Mouse (Mus musculus) kidney, adult 2 months (tissue): Measurements from ENCODE around the gene Hist1h3a. TPM values are rescaled to one million over a fixed set of nuclear protein-coding genes. Genes with fewer than 3 reads are reported as not detected.
"Not testable (repeated sequence)": the region's sequence is repeated elsewhere in the genome, so short reads cannot be mapped to it uniquely, and the experiment has no call there.

ENCODE experiments used
- DNase-seq: peaks from one replicate; pipeline ENCODE4 v3.0.0; 2021
- H3K27ac ChIP-seq: fragments of 200-500 bp; 2 replicates; pipeline ENCODE4 v1.5.1; 2012; ENCODE audit warnings: low read depth, low read length, control low read depth, inconsistent platforms; ENCODE audit not compliant: insufficient read depth
- H3K27me3 ChIP-seq: fragments of 200-500 bp; replicated peaks from 2 replicates; pipeline ENCODE4 v1.6.1; 2012; ENCODE audit warnings: mild to moderate bottlenecking, moderate library complexity, low read length, inconsistent platforms; ENCODE audit not compliant: control insufficient read depth, insufficient read depth
- H3K36me3 ChIP-seq: fragments of 200-500 bp; 2 replicates; pipeline ENCODE4 v1.6.1; 2012; ENCODE audit warnings: mild to moderate bottlenecking, moderate library complexity, low read length, inconsistent platforms; ENCODE audit not compliant: control insufficient read depth, insufficient read depth
- H3K4me1 ChIP-seq: fragments of 200-500 bp; 2 replicates; pipeline ENCODE4 v1.6.1; 2011; ENCODE audit warnings: low read length; ENCODE audit not compliant: control insufficient read depth, insufficient read depth
- H3K4me3 ChIP-seq: fragments of 200-500 bp; 2 replicates; pipeline ENCODE4 v1.5.1; 2011; ENCODE audit warnings: mild to moderate bottlenecking, low read depth, low read length, control low read depth; ENCODE audit not compliant: insufficient read depth
- CTCF ChIP-seq: fragments of 200-500 bp; conservative IDR thresholded peaks from 2 replicates; pipeline ENCODE4 v1.5.1; 2011; ENCODE audit warnings: low read depth, mild to moderate bottlenecking, control low read depth, low read length, moderate library complexity, mixed read lengths; ENCODE audit not compliant: insufficient read depth, insufficient read length
- POLR2A ChIP-seq: fragments of 200-500 bp; IDR thresholded peaks from one replicate; pipeline ENCODE4 v1.6.1; 2011; ENCODE audit warnings: low read depth, low read length, control low read depth
- WGBS: fragments of 180-500 bp; shearing (Covaris S2); methylation state at CpG from one replicate; pipeline ENCODE4 v1.1.7; 2018; 5-methylcytosine and 5-hydroxymethylcytosine counted together
- polyA plus RNA-seq: library from polyadenylated mRNA; depleted of rRNA; stranded (reverse); fragments of >200 nt; gene quantifications from 2 replicates; pipeline ENCODE4 v1.2.3, GENCODE M21; 2012

Gene Hist1h3a
- polyA plus RNA-seq, 1 experiment, result 0.74 TPM

GRCm38 (mm10) chr13:23772561-23773313 lies 10.6 kb upstream of the Hist1h3a start:
- no peak overlapping the region for H3K4me3 ChIP-seq

DNA sequence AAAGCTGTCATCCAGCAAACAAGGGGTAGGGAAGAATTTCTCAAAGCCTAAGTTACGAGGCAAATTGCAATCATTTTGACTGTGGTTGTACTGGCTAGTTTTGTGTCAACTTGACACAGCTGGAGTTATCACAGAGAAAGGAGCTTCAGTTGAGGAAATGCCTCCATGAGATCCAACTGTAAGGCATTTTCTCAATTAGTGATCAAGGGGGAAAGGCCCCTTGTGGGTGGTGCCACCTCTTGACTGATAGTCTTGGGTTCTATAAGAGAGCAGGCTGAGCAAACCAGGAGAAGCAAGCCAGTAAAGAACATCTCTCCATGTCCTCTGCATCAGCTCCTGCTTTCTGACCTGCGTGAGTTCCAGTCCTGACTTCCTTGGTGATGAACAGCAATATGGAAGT lies 7.4 kb upstream of the Hist1h3a start, which contains the start of gene Trim38:
Gene Trim38 (plus strand): TSS at position 301 of the 400 bp plus-strand sequence.
- H3K4me3 ChIP-seq, H3K36me3 ChIP-seq, DNase-seq, H3K27me3 ChIP-seq, H3K4me1 ChIP-seq, H3K27ac ChIP-seq: not testable (repeated sequence)
- WGBS, result 90% methylated on average over 2 of the region's 2 CpGs

More at GRCm38 (mm10) chr13:23772561-23773313, 10.6 kb upstream of the Hist1h3a start:
- H3K27ac ChIP-seq, result no peak overlapping the region
- H3K27me3 ChIP-seq, result no peaks in the 10 kb centered on the region
- no peaks in the 10 kb centered on the region for H3K36me3 ChIP-seq
- H3K4me1 ChIP-seq, result no peaks in the 10 kb centered on the region
- TF ChIP-seq POLR2A (no peak), CTCF (no peak)
- DNase-seq, result peak; percentile 28
- 29% methylated on average over 21 of the region's 21 CpGs for WGBS

- Histone ChIP-seq H3K4me1 (no peaks in the 10 kb centered on the region), H3K4me3 (no peak overlapping the region), H3K27me3 (no peaks in the 10 kb centered on the region), H3K36me3 (no peaks in the 10 kb centered on the region), H3K27ac (no peak overlapping the region)
- DNase-seq, result no peak
- TF ChIP-seq POLR2A, result no peak
- 56% methylated on average over 5 of the region's 5 CpGs for WGBS
Observed at GRCm38 (mm10) chr13:23768834-23769397, 6.7 kb upstream of the Hist1h3a start.

- DNase-seq, result no peak
- TF ChIP-seq POLR2A, result no peak
- no peak for TF ChIP-seq CTCF
Observed at GRCm38 (mm10) chr13:23766772-23767171, 4.6 kb upstream of the Hist1h3a start.

DNA sequence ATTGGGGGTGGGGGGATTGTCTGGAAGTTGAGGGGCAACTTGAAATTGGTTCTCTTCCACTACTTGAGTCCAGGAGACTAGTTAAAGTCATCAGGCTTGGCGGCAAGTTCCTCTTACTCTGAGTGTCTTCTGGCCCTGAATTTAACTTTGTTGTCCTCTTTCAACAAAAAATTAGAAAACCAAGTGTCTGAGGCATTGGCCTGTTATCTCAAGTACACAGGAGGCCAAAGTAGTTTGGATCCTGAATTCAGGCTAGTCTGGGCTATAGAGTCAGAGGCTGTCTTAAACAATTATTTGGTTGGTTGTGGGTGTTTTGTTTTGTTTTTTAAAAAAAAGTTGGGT lies 3.0 kb upstream of the Hist1h3a start:
- Histone ChIP-seq H3K4me1 (peaks cover 8% of the 10 kb centered on the region; the same call in 1 of the 2 replicates), H3K27ac (no peak overlapping the region)
- 94% methylated on average over 1 of the region's 1 CpGs for WGBS

More at GRCm38 (mm10) chr13:23766772-23767171, 4.6 kb upstream of the Hist1h3a start:
- peaks cover 4% of the 10 kb centered on the region; the same call in 1 of the 2 replicates for H3K4me1 ChIP-seq
- no peaks in the 10 kb centered on the region for H3K36me3 ChIP-seq
- no peaks in the 10 kb centered on the region for H3K27me3 ChIP-seq
- no peak overlapping the region for H3K27ac ChIP-seq
- no peak overlapping the region for H3K4me3 ChIP-seq

DNA sequence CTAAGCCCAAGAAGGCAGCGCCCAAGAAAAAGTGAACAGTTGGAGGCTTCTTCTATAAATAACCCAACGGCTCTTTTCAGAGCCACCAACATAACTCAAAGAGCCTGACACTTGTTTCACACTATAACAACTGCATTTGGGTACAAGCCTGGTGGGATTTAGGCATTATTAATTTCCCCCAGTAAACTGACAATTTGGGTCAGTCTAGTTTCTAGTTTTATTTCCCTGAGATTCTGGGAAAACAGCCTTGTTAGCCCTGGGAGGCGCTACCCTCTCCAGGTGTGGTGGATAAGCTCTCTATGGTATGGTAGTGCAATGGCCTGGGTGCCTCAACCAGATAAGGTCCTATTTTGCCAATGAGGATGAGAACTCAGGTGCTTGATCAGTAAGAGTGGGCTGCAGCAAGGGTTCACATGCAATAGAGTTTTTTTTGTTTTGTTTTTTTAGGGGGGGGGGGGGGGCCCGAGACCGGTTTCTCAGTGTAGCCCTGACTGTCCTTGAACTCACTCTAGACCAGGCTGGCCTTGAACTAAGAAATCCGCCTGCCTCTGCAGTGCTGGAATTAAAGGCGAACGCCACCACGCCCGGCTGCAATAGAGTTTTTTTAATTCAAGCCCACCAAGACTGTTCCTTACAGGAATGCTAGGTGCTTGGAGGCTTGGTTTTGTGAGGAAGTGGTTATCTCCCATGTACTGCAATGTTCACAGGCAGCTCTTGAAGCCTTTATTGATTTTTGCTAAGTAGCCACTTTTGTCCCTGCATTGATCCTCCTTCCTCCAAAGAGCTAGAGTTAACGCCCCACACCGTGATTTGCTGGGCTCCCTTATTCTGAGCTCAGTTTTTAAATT lies 2.4 kb upstream of the Hist1h3a start:
- 65% methylated on average over 12 of the region's 12 CpGs for WGBS
- H3K27me3 ChIP-seq, result no peaks in the 10 kb centered on the region
- H3K4me1 ChIP-seq, result peaks cover 8% of the 10 kb centered on the region; the same call in 1 of the 2 replicates
- no peak overlapping the region for H3K4me3 ChIP-seq
- H3K27ac ChIP-seq, result no peak overlapping the region
- no peaks in the 10 kb centered on the region for H3K36me3 ChIP-seq
- TF ChIP-seq CTCF (no peak), POLR2A (no peak)
- DNase-seq, result no peak

More for the DNA sequence above, 3.0 kb upstream of the Hist1h3a start:
- DNase-seq, result no peak
- no peak overlapping the region for H3K4me3 ChIP-seq
- H3K36me3 ChIP-seq, result no peaks in the 10 kb centered on the region
- TF ChIP-seq CTCF, result no peak
- no peak for TF ChIP-seq POLR2A
- no peaks in the 10 kb centered on the region for H3K27me3 ChIP-seq
